Mouse (Mus musculus) heart, embryonic 16.5 days (tissue): ENCODE measurements around the gene Cd2. TPM values are rescaled to one million over a fixed set of nuclear protein-coding genes. Genes with fewer than 3 reads are reported as not detected.
A peak's percentile ranks its signal among the peaks of the same experiment; 100 is the strongest.

Experiments used
- ATAC-seq: fragments of 200-750 bp; cut with Nextera tagmentation; replicated peaks from 2 replicates; pipeline ENCODE4 v1.8.0; 2017; ENCODE audit warnings: moderate number of reproducible peaks; ENCODE audit not compliant: insufficient read depth, low FRiP score; ENCODE audit errors: extremely low read depth
- H3K27ac ChIP-seq: fragments of 300-500 bp; sonication (generic); 2 replicates; pipeline ENCODE4 v1.5.1; 2014; ENCODE audit warnings: mild to moderate bottlenecking, low read length, control low read depth, moderate library complexity
- H3K27me3 ChIP-seq: fragments of 300-500 bp; sonication (generic); 2 replicates; pipeline ENCODE4 v1.6.1; 2014; ENCODE audit warnings: low read length, mixed read lengths; ENCODE audit not compliant: control insufficient read depth, insufficient read depth
- H3K36me3 ChIP-seq: fragments of 300-500 bp; sonication (generic); 2 replicates; pipeline ENCODE4 v1.6.1; 2014; ENCODE audit not compliant: control insufficient read depth, insufficient read depth
- H3K4me1 ChIP-seq: fragments of 300-500 bp; sonication (generic); 2 replicates; pipeline ENCODE4 v1.6.1; 2014; ENCODE audit warnings: low read length, mixed read lengths; ENCODE audit not compliant: control insufficient read depth, insufficient read depth
- H3K4me2 ChIP-seq: fragments of 300-500 bp; sonication (generic); 2 replicates; pipeline ENCODE4 v1.6.1; 2014; ENCODE audit warnings: low read depth, mild to moderate bottlenecking, control low read depth, low read length
- H3K4me3 ChIP-seq: fragments of 300-500 bp; sonication (generic); 2 replicates; pipeline ENCODE4 v1.5.1; 2014; ENCODE audit warnings: mild to moderate bottlenecking, control low read depth, low read length
- H3K9ac ChIP-seq: fragments of 300-500 bp; sonication (generic); 2 replicates; pipeline ENCODE4 v1.6.1; 2014; ENCODE audit warnings: low read length, control low read depth
- H3K9me3 ChIP-seq: fragments of 300-500 bp; sonication (generic); replicated peaks from 2 replicates; pipeline ENCODE4 v1.6.1; 2016; ENCODE audit warnings: low read length; ENCODE audit not compliant: control insufficient read depth
- WGBS: fragments of 180-500 bp; shearing (Covaris S2); extraction: QIAGEN DNeasy Blood & Tissue Kit; methylation state at CpG from one replicate; pipeline ENCODE4 v1.1.7; 2014; 5-methylcytosine and 5-hydroxymethylcytosine counted together
- polyA plus RNA-seq: library from polyadenylated mRNA; unstranded; fragments of >200 nt; fragmentation: Nextera tagmentation; extraction: Ambion mirVana; gene quantifications from 2 replicates; pipeline ENCODE4 v1.2.1, GENCODE M21; 2015

Gene Cd2
- polyA plus RNA-seq = 2.0 and 7.8 TPM in 2 replicates

GRCm38 (mm10) chr3:101287911-101288311, at the start of gene Cd2:
TSS of gene Cd2 (minus strand) at chr3:101287939.
- Histone ChIP-seq H3K4me2 (no peak within 1 kb of the TSS), H3K4me3 (no peak within 1 kb of the TSS), H3K27ac (no peak within 1 kb of the TSS), H3K9me3 (no peaks in the 10 kb centered on the region), H3K4me1 (no peaks in the 10 kb centered on the region), H3K36me3 (no peaks in the 10 kb centered on the region), H3K9ac (no peak within 1 kb of the TSS), H3K27me3 (no peaks in the 10 kb centered on the region)
- 18% methylated on average over 4 of the region's 4 CpGs for WGBS
- 0 out of 2 replicates have a peak, but pooled peaks have one; percentile 25 for ATAC-seq

- Histone ChIP-seq H3K36me3 (no peaks in the 10 kb centered on the region), H3K27ac (no peak overlapping the region), H3K4me3 (no peak overlapping the region), H3K27me3 (no peaks in the 10 kb centered on the region), H3K4me2 (no peak overlapping the region), H3K4me1 (no peaks in the 10 kb centered on the region), H3K9ac (no peak overlapping the region), H3K9me3 (0 out of 2 replicates have a peak, but pooled peaks cover 2% of the 10 kb centered on the region)
- WGBS = 80% methylated on average over 7 of the region's 7 CpGs
- no peak for ATAC-seq
These were observed 40.9 kb upstream of the Cd2 start for GRCm38 (mm10) chr3:101328617-101329016.

GRCm38 (mm10) chr3:101327248-101327647, 39.5 kb upstream of the Cd2 start:
- no peak overlapping the region for H3K9ac ChIP-seq
- no peak overlapping the region for H3K4me3 ChIP-seq
- H3K27ac ChIP-seq = no peak overlapping the region
- no peaks in the 10 kb centered on the region for H3K27me3 ChIP-seq
- 69% methylated on average over 2 of the region's 2 CpGs for WGBS
- H3K9me3 ChIP-seq = 0 out of 2 replicates have a peak, but pooled peaks cover 2% of the 10 kb centered on the region
- ATAC-seq = no peak
- no peaks in the 10 kb centered on the region for H3K36me3 ChIP-seq
- H3K4me1 ChIP-seq = no peaks in the 10 kb centered on the region
- H3K4me2 ChIP-seq = no peak overlapping the region

- no peaks in the 10 kb centered on the region for H3K4me1 ChIP-seq
- no peak overlapping the region for H3K9ac ChIP-seq
- no peak overlapping the region for H3K27ac ChIP-seq
- WGBS = 66% methylated on average over 10 of the region's 10 CpGs
- H3K4me3 ChIP-seq = no peak overlapping the region
- H3K9me3 ChIP-seq = peaks cover 2% of the 10 kb centered on the region; the same call in 1 of the 2 replicates
- no peaks in the 10 kb centered on the region for H3K36me3 ChIP-seq
- H3K27me3 ChIP-seq = no peaks in the 10 kb centered on the region
- ATAC-seq = no peak
- H3K4me2 ChIP-seq = no peak overlapping the region
These were observed 34.7 kb upstream of the Cd2 start for GRCm38 (mm10) chr3:101322437-101322836.

- no peaks in the 10 kb centered on the region for H3K4me1 ChIP-seq
- H3K9ac ChIP-seq = no peak overlapping the region
- 61% methylated on average over 7 of the region's 7 CpGs for WGBS
- H3K9me3 ChIP-seq = peaks cover 2% of the 10 kb centered on the region; the same call in 1 of the 2 replicates
- H3K4me2 ChIP-seq = no peak overlapping the region
- H3K27me3 ChIP-seq = no peaks in the 10 kb centered on the region
- H3K27ac ChIP-seq = no peak overlapping the region
- no peaks in the 10 kb centered on the region for H3K36me3 ChIP-seq
- H3K4me3 ChIP-seq = no peak overlapping the region
- ATAC-seq = no peak
These were observed 33.1 kb upstream of the Cd2 start for GRCm38 (mm10) chr3:101320874-101321273.

GRCm38 (mm10) chr3:101318516-101319170, 30.9 kb upstream of the Cd2 start:
- no peak for ATAC-seq
- Histone ChIP-seq H3K9ac (no peak overlapping the region), H3K9me3 (no peaks in the 10 kb centered on the region; the same call in 1 of the 2 replicates), H3K4me1 (no peaks in the 10 kb centered on the region), H3K36me3 (no peaks in the 10 kb centered on the region), H3K27ac (no peak overlapping the region), H3K27me3 (no peaks in the 10 kb centered on the region), H3K4me2 (no peak overlapping the region), H3K4me3 (no peak overlapping the region)
- WGBS = 85% methylated on average over 6 of the region's 6 CpGs

GRCm38 (mm10) chr3:101318115-101318514, 30.4 kb upstream of the Cd2 start:
- no peaks in the 10 kb centered on the region for H3K36me3 ChIP-seq
- no peak overlapping the region for H3K4me2 ChIP-seq
- no peaks in the 10 kb centered on the region; the same call in 1 of the 2 replicates for H3K9me3 ChIP-seq
- ATAC-seq = no peak
- 69% methylated on average over 6 of the region's 6 CpGs for WGBS
- no peak overlapping the region for H3K4me3 ChIP-seq
- H3K9ac ChIP-seq = no peak overlapping the region
- no peaks in the 10 kb centered on the region for H3K4me1 ChIP-seq
- no peaks in the 10 kb centered on the region for H3K27me3 ChIP-seq
- no peak overlapping the region for H3K27ac ChIP-seq

- no peak overlapping the region for H3K4me3 ChIP-seq
- H3K27ac ChIP-seq = no peak overlapping the region
- no peak overlapping the region for H3K4me2 ChIP-seq
- no peaks in the 10 kb centered on the region; the same call in 1 of the 2 replicates for H3K9me3 ChIP-seq
- no peak for ATAC-seq
- no peaks in the 10 kb centered on the region for H3K36me3 ChIP-seq
- WGBS = 62% methylated on average over 6 of the region's 6 CpGs
- H3K4me1 ChIP-seq = 0 out of 2 replicates have a peak, but pooled peaks cover 3% of the 10 kb centered on the region
- no peak overlapping the region for H3K9ac ChIP-seq
- no peaks in the 10 kb centered on the region for H3K27me3 ChIP-seq
These were observed 27.2 kb upstream of the Cd2 start for GRCm38 (mm10) chr3:101314954-101315353.

- Histone ChIP-seq H3K36me3 (no peaks in the 10 kb centered on the region), H3K9ac (no peak overlapping the region), H3K27ac (no peak overlapping the region), H3K4me3 (no peak overlapping the region), H3K9me3 (no peaks in the 10 kb centered on the region; the same call in 1 of the 2 replicates), H3K27me3 (no peaks in the 10 kb centered on the region), H3K4me2 (no peak overlapping the region), H3K4me1 (0 out of 2 replicates have a peak, but pooled peaks cover 3% of the 10 kb centered on the region)
- no peak for ATAC-seq
- WGBS = 79% methylated on average over 8 of the region's 8 CpGs
These were observed 25.7 kb upstream of the Cd2 start for GRCm38 (mm10) chr3:101313266-101314051.
